Mouse (Mus musculus): ENCODE results near the gene Fam25c. TPM values are rescaled to one million over a fixed set of nuclear protein-coding genes. Genes with fewer than 3 reads are reported as not detected.

The Fam25c gene
- total RNA-seq, 2 experiments from 2014 or later, result not detected

Other genes with a start within 250 kb of the Fam25c start
- gene Npy4r, start 202.9 kb downstream of the Fam25c start, total RNA-seq (2021), result not detected
- gene Gprin2, start 153.8 kb downstream of the Fam25c start, total RNA-seq (2021), result 1 to 10 TPM; 3.1 to 3.7 TPM
- gene Syt15, start 135.8 kb downstream of the Fam25c start, total RNA-seq (2021), result under 1 TPM; 0.37 to 0.66 TPM
- gene Shld2, start 44.9 kb downstream of the Fam25c start, total RNA-seq (2021), result 10 to 100 TPM in 1 of 2 experiments, 1 to 10 TPM in 1; 10.0 to 11.9 TPM
- gene Glud1, start 44.7 kb downstream of the Fam25c start, total RNA-seq (2021), result 100 to 1,000 TPM; 270 to 302 TPM
- 1 to 10 TPM; 5.4 to 5.8 TPM for gene Sncg, start 19.4 kb upstream of the Fam25c start, total RNA-seq (2021)
- 1 to 10 TPM; 4.0 to 4.3 TPM for gene Mmrn2, start 20.0 kb upstream of the Fam25c start, total RNA-seq (2021)
- gene Bmpr1a, start 147.9 kb upstream of the Fam25c start, total RNA-seq (2021), result 10 to 100 TPM; 32.8 to 33.6 TPM
- not detected for gene 9230112D13Rik, start 167.4 kb upstream of the Fam25c start, total RNA-seq (2021)
- gene Ldb3, start 233.2 kb upstream of the Fam25c start, total RNA-seq (2021), result 1 to 10 TPM; 2.2 to 3.1 TPM
- gene Opn4, start 244.7 kb upstream of the Fam25c start, total RNA-seq (2021), result not detected

Measured in left cerebral cortex, adult 18-20 months (tissue).